Mouse (Mus musculus) gastrocnemius, adult 18-20 months (tissue): ENCODE results near the gene Tpra1. TPM values are rescaled to one million over a fixed set of nuclear protein-coding genes. Genes with fewer than 3 reads are reported as not detected.

Experiments used
- DNase-seq: peaks from one replicate; pipeline ENCODE4 v3.0.0; 2021; ENCODE audit warnings: low spot score
- long read RNA-seq, 2 experiments: library from polyadenylated mRNA; stranded (forward); transcript quantifications; one replicate each; pipeline ENCODE4 v2.0.0; 2021
- total RNA-seq, 2 experiments: library from RNA; stranded (reverse); gene quantifications; 2 replicates each; pipeline ENCODE4 v1.2.3; 2021

Tpra1 gene
- total RNA-seq = 10 to 100 TPM; 17.9 to 27.9 TPM
- long read RNA-seq, experiment 1, transcript Tpra1-201 (12 exons, 1,820 nt) = major isoform, 14 of 25 reads
- long read RNA-seq, experiment 1, partial matches to known transcripts = 4 of 25 reads
- long read RNA-seq, experiment 1, other reads (novel, unspliced or antisense) = 7 of 25 reads
- long read RNA-seq, experiment 2, transcript Tpra1-201 (12 exons, 1,820 nt) = major isoform, 10 of 19 reads
- long read RNA-seq, experiment 2, partial matches to known transcripts = 2 of 19 reads
- long read RNA-seq, experiment 2, other reads (novel, unspliced or antisense) = 7 of 19 reads

GRCm38 (mm10) chr6:88901947-88902820 lies at the start of gene Tpra1:
Tpra1 (plus strand) TSS chr6:88902251.
- peak; percentile 95 for DNase-seq

DNA sequence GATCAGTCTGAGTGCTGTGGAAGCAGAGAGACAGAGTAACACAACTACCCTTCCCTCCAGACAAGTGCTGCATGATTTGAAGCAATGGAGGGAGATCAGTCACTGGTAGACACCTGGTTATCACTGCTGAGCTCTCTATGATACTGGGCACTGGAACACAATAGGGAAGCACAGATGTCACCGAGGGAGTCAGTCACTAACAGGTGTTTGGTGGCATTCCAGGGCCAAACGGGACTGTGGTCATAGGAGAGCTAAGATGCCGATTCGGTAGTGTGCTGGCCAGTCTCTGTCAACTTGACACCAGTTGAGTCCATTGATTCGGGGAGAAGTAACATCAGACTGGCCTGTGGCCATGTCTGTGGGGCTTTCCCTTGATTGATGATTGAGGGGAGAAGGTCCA lies 47.5 kb upstream of the Tpra1 start:
- no peak for DNase-seq

GRCm38 (mm10) chr6:88855636-88856035 lies 46.4 kb upstream of the Tpra1 start:
- peak; percentile 84 for DNase-seq

- peak; percentile 85 for DNase-seq
Observed at GRCm38 (mm10) chr6:88857249-88857648, 44.8 kb upstream of the Tpra1 start.

GRCm38 (mm10) chr6:88857830-88858229 lies 44.2 kb upstream of the Tpra1 start:
- no peak for DNase-seq

GRCm38 (mm10) chr6:88858341-88858740 lies 43.7 kb upstream of the Tpra1 start:
- peak; percentile 40 for DNase-seq

DNA sequence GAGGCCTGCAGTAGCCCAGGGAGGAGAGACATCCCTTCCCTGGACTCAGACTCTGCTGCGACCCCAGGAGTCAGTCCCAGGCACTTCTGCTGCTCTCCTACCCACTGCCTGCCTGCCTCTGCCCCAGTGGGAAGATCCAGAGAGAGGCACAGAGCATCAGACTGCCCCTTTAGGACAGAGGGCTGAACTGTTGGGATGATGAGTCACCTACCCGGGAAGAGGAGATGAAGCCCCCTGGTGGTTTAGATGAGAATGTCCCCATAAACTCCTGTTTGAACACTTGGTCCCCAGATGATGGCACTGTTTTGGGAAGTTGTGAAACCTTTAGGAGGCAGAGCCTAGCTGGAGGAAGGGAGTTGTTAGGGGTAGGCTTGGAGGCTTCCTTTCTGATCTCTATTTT lies 41.1 kb upstream of the Tpra1 start:
- DNase-seq = no peak

DNA sequence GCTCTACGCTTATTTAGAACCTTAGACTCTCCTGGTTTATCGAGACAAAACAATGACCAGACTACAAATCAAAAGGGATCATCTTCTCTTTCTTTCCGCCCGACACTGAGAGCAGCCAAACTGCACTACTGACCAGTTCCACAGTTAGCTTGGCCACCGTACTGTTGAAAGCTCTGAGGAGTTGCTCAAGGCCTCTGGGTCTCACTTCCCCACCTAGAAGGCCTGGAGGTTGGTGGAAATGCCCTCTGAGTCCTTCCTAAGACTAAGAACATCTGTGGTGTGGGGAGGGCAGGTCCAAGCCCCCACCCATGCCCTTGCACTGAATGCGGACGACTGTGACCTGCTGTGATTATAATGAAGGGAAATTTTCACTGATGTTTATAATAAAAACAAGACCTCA lies 36.3 kb upstream of the Tpra1 start:
- no peak for DNase-seq

GRCm38 (mm10) chr6:88869459-88869858 lies 32.6 kb upstream of the Tpra1 start:
- DNase-seq = no peak

DNA sequence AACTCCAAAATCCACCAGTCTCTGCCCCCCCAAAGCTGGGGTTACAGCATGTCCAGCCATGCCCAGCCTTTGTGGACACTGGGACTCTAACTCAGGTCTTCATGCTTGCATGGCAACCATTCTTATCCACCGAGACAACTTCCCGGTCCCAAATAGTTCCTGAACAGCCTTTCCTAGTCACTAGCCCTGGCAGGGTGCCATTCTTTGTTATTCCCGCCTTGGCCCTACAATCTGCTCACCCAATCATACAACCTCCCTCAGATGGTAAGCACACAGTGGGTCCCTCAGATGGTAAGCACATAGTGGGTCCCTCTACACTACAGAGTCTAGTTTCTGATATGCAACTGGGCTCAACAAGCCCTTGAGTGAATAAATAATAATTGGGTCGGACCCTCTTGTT lies 31.5 kb upstream of the Tpra1 start:
- DNase-seq = no peak

GRCm38 (mm10) chr6:88871546-88871945 lies 30.5 kb upstream of the Tpra1 start:
- DNase-seq = no peak

DNA sequence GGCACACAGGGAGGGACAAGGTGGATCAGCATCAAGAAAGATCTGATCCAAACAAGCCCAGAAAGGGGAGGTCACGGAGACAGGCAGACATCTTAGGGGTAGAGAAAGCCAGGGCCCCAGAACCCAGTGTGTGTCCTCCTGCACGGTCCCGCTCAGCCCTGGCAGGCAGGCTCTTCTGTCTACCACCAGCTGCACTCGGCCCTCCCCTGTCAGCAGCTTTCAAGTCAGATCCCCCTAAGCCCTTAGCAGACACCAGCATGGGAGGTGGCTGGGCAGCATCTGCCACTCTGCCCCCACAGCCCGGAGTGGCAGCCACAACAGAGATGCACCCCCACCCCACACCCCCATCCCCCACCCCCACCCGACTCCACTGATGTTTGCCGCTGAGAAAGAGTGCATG lies 29.2 kb upstream of the Tpra1 start:
- no peak for DNase-seq

DNA sequence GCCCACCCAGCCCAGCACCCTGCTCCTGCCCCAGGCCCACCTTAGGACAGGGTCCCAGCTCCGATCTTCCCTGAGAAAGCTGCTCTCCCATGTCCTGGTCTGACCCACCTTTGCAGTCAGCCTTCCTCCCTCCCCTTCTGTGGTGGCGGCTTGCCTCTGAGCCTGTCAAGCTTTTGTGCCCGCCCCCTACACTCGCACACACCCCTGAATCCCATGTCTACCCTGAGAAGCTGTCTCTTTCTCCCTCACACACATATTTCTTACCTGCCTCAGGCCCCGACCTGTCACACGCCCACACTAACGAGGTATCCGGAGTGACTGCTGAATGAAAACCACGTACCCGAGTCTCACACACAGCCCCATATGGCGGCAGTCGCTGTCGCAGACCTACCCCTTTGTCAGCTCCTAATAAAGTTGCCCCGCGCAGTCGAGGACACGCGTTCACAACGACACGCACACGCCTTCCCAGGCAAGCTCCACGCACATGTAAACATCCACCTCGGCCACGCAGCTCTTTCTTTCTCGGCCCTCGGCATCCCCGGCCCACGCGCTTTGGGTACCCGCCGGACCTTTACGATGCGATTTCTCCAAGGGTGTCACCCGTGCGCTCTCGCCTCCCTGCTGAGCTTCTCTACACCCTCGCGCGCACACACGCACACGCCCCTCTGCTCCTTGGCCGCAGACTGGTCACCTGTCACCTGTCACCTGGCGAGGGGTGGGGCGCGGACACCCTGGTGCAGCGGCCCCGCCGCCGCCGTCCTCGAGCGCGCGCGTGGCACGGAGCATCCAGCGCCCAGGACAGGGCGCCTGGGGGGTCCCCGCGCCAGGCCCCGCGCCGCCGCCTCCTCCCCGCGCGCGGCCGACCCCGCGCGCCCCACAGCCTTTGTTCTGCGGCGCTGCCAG lies 27.8 kb upstream of the Tpra1 start:
- DNase-seq = no peak

- peak; percentile 71 for DNase-seq
Observed at GRCm38 (mm10) chr6:88874868-88875508, 27.1 kb upstream of the Tpra1 start, which contains the start of gene Podxl2. Podxl2 (minus strand) TSS chr6:88875044.

- DNase-seq = no peak
Observed at GRCm38 (mm10) chr6:88879471-88879870, 22.6 kb upstream of the Tpra1 start.

DNA sequence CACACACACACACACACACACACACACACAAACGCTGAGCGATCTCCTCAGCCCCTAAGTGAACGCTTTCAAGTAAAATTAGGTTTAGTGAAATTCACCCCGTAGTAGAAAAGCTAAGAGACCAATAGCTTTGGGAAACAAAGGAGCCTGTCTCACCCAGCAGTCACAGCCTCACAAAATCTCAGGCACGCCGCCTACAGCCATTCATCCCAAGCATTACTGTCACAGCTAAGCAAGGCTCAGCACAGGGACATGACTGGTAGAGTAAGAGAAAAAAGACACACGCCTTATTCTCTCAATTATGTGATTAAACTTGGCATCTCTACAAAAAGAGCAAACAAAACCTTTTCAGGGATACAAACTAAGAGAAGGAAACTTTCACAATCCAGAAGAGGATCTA lies 20.7 kb upstream of the Tpra1 start:
- no peak for DNase-seq

DNA sequence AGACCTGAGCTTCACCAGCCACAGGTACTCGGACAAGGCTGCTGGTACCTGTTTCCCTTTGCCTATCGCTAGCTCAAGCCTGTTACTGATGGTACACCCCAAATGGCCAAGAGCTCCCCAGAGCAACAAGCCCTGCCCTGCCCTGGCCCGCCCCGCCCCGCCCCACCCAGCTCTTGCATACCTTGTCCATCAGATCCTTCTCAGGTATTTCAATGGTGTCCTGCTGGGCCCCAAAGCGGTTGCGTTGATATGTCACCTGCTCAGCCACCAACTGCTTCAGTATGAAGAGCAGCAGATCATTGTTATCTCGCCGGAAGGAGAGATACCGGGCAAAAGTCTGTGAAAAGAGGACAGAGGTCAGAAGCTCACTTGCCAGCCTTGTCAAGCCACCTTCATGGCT lies 17.9 kb upstream of the Tpra1 start:
- no peak for DNase-seq

DNA sequence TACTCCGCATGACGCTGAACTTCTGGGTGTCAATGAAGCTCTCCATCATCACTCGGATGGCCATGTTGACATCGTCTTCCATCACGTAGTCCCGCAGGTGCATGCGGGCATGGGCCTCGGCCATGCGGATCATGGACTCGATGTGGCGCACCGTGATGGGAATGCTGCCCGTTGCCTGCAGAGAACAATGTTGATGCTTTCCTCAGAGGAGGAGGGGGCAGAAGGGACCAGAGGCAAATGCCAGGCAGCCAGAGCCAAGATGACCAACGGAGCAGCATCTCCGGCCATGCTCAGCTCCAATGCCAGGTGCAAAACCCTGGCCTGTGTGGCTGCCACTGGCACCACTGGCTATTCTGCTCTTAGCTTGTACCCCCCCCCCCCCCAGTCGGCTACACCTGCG lies 17.4 kb upstream of the Tpra1 start:
- DNase-seq = no peak

GRCm38 (mm10) chr6:88885644-88886416 lies 16.2 kb upstream of the Tpra1 start:
- DNase-seq = no peak

GRCm38 (mm10) chr6:88886417-88886967 lies 15.6 kb upstream of the Tpra1 start:
- no peak for DNase-seq
